Mouse (Mus musculus) adipocyte (in vitro differentiated cells): ENCODE results near the gene Slc5a12.
A peak's percentile ranks its signal among the peaks of the same experiment; 100 is the strongest.

ENCODE experiments used
- DNase-seq: peaks from one replicate; pipeline ENCODE4 v3.0.0-alpha.2; 2016; ENCODE audit warnings: low spot score

Gene Slc5a12

DNA sequence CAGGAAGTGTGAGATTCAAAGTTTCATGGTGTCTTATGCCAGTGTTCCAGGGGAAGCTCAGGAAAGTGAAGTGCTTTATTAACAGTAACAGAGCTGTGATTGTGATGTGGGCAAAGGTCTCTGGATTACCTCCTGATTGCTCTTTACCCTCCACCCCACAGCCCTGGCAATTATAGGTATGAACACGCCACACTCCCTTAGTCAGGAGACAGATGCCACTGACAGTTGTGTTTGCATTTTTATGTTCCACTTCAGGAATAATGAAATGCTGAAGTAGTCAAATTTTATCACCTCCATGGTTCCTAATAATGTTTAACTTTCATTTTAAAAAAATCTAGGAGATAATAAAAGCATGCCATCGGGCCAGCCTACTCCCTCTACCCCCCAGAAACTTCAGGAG is at the start of gene Slc5a12:
Gene Slc5a12, plus strand, starts transcription at position 367 of the 400 bp plus-strand sequence.
- DNase-seq: no peak

DNA sequence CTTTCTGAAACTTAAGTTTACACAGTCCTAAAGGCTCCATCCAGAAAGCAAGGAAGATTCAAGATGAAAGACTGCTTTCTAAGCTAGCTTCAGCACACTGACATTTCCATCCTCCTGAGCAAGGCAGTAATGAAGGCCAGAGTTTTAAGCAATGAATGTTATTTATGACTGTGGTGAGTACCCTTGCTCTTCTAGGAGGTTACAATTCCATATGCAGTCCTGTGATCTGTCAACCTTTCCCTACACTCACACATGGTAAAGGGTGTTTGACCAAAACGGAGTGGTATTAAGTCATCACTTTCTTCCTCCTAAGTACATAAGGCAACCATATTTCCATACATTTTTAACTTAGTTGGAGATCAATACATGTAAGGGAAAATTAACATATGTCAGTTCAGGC is 41.0 kb upstream of the Slc5a12 start:
- DNase-seq: no peak

DNA sequence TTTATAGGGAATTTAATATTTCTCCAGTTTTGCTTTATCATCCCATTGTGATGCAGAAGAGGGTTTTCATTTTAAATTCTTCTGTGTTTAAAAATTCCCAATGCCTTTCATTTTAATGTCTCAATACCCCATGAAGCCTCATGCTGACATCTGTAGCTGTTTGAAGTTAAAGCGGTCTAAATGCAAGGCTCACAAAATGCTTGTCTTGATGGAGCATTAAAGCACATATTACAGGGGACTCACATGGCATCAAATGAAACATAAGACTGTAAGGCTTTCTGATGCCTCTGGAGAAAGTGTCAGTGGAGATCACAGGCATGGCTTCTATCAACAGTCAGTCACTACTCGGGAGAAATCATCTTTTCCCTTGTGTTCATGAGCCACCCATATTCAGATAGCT is 34.5 kb upstream of the Slc5a12 start:
- DNase-seq: no peak

DNA sequence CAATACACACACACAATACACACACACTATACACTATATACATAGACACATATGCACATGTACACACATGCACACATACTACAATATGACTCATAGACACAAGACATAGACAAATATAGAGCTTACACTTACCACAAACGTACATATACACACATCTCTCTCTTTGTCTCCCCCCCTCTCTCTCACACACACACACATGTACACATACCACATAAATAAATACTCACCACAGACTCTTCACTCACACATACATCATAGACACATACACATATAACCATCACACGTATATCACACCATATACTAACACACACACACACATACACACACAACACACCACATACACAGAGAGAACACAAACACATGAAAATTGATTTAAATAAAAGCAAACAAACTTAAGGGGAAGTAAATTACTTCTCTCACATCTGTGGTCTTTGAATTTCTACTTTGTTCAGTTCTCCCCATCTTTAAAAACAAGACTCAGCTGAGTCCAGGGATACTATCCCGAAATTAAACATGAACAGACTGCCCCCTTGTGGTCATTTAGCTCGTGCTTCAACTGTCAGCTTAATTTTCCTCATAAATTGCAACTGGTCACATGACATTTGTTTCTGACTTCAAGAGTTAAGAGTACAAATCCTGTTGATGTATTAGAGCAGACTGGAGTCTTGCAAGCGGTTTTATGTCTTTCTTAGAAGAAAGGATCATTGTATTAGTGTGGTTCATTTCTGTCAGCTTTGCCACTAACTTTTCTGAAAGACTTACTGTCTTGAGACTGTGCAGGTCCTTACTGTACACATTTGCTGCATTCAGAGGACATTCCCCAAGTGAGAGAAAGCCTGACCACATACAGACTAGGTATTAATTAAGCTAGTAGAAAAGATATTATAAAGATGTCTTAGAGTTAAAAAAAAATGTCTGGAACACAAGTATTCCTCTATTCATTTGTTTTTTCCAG is 32.1 kb upstream of the Slc5a12 start:
- peak; percentile 81 for DNase-seq

DNA sequence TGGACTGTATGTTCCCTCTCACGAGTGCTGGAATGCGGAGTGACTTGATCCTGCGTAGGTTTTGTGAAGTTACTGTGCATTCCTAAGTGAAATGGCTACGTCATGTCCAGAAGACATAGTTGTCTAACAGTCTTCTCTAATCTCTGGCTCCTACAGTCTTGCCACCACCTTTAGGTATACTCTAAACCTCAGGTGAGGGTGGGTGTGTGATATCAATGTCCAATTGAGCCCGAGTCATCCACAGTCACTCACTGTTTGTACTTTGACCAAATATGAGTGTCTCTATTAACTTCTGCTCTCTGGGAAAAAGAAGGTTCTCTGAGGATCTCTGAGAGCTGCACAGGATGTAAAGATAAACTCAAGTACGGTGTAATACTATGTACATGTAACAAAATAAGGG is 10.4 kb upstream of the Slc5a12 start:
- DNase-seq: no peak

DNA sequence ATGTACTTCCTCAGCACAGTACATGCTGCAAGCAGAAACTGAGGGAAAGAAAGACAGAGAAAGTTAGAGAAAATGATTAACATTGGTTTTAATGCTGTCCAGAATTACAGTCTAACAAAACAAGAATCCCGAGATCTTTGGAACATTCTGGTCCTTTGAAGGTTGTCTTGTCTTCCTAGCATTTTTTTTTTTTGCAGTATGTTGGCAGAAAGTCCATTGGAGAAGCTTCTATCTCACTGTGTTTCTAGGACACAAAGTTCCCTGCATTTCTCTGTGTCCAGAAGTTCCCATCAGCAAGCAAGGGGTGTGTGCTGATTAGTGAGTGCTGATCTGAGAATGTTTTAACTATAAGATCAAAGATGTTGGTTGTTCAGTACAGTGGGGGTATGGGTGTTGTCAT is 7.1 kb upstream of the Slc5a12 start:
- no peak for DNase-seq

DNA sequence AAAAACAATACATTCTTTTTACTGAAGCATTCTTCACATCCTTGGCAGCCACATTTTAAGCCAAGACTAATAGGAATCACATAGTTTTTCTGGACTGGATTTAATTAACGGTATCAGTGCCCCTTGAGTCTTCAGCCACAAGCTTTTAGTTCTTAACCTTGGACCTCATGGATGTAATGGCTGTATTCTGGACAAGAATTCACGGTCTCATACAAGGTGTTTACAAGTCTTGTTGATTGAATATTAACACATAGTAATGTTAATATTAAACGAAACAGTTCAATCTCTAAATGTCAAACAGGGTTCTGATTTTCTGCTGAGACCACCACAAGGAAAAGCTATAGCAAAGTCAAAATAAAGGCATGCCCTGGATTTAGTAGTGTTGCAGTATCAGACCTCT is 4.8 kb upstream of the Slc5a12 start:
- DNase-seq: no peak

DNA sequence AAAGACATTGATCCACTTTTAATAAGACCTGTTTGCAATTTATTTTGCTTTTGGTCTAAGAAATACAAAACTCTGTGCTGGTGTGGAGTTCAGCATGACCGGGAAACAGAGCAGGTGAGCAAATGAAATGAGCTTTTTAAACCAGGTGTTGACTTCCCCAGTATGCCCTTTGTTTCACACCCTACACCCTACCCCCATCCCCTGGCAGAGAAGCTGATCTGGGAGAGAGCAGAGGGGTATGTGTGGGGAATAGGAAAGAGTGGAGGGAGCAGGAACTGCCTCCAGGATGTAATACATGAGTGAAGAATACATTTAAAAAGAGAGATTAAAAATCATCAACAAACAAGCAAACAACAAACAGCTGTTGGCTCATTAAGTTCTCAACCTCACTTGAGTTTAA is 47.3 kb downstream of the Slc5a12 start:
- no peak for DNase-seq

DNA sequence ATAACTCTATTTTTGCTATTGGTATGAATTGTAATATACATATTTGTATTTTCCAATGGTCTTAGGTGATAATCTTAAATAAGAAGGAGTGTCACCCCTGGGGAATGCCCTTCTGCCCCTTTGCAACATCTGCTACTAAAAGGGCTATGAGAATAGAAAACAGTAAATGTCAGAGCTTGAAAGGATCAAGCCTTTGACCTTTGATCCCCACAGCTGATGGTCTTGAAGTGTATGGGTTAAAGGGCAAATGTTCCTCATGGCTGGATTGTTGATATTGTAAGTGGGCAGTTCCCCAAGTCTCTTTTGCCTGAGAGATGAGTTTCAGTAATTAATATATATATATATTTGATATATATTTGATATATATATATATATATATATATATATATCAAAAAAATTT is 47.7 kb downstream of the Slc5a12 start:
- no peak for DNase-seq

DNA sequence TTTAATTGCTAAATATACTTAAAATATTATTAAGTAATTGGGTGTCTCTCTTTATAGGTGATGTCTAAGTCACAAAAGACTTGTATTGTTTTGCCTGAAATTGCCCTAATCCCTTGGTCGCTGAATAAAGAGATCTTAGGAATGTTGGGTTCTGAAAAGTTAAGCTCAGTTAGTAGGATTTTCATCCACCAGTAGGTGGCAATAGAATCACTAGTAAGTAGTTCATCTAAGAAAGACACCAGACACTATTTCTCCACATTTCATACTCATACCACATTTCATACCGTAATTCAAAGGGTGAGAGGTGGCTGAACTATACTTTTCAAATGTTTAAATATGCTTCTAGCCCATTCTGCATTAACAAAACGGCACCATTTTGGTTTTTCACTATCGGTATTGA is 66.2 kb downstream of the Slc5a12 start:
- peak; percentile 45 for DNase-seq

DNA sequence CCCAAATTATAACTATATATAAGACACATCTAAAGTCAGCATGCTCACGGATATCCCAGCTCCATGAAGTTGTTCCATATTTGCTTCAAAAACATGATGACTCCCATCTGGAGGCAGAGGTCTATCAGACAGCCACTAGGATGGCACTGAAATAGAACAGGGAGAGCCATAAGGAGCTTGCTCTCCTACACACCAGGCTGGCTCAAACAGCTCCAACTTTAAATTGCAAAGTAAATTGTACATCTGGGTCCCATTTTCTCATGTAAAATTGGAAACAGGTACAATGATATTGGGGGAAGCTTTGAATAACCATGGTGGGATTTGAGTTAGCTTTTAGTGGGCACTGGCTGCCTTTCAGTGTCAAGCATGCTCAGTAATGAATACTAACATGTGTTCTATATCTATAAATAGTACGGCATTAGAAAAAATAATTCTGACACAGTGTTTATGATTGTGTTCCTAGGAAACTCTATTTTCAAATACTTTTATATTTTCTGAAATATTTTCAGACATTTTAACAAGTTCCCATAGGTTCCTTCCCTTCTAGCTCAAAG is 74.0 kb downstream of the Slc5a12 start:
- DNase-seq: no peak
